Mouse (Mus musculus) lung, postnatal 0 days (tissue): Measurements from ENCODE around the gene Reep6.

Experiments used
- CTCF ChIP-seq: IDR thresholded peaks from 2 replicates; pipeline ENCODE4 v1.5.1; 2016; ENCODE audit warnings: antibody characterized with exemption, mild to moderate bottlenecking
- EP300 ChIP-seq: IDR thresholded peaks from 2 replicates; pipeline ENCODE4 v1.6.1; 2016; ENCODE audit warnings: antibody characterized with exemption, mild to moderate bottlenecking, control low read depth

GRCm38 (mm10) chr10:80321014-80321669 is 8.6 kb upstream of the Reep6 start:
- TF ChIP-seq CTCF (no peak), EP300 (no peak)
